Mouse (Mus musculus) urinary bladder, adult 2 months (tissue): ENCODE data around the gene Vmn1r167. TPM values are rescaled to one million over a fixed set of nuclear protein-coding genes. Genes with fewer than 3 reads are reported as not detected.
"Not testable (repeated sequence)": the region's sequence is repeated elsewhere in the genome, so short reads cannot be mapped to it uniquely, and the experiment has no call there.

Source experiments
- DNase-seq: peaks from one replicate; pipeline ENCODE4 v3.0.0; 2022; ENCODE audit warnings: low spot score
- polyA plus RNA-seq: library from polyadenylated mRNA; depleted of rRNA; stranded (reverse); fragments of >200 nt; gene quantifications from 2 replicates; pipeline ENCODE4 v1.2.3, GENCODE M21; 2012; rRNA removed

The Vmn1r167 gene
- polyA plus RNA-seq, result not detected in 2 replicates

DNA sequence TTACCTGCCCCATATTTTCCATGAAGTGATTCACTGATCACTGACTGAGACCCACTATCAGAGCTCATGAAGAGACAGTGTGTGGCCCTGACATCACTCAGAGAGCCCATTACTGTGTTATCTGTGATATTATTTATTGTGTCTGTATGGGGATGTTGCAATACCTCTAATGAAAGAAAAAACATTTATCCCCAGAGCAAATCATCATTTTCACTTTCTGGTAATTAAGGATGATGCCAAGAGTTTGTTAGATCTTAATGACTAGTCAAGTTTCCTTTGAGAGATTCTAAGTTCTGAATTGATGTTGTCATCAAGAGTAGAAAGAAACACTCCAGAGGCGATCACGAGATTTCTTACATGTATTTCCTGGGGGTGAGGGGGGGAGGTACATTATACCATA lies at the start of gene Vmn1r167:
Vmn1r167 (minus strand) TSS at position 101 of the 400 bp plus-strand sequence.
- DNase-seq, result not testable (repeated sequence)

DNA sequence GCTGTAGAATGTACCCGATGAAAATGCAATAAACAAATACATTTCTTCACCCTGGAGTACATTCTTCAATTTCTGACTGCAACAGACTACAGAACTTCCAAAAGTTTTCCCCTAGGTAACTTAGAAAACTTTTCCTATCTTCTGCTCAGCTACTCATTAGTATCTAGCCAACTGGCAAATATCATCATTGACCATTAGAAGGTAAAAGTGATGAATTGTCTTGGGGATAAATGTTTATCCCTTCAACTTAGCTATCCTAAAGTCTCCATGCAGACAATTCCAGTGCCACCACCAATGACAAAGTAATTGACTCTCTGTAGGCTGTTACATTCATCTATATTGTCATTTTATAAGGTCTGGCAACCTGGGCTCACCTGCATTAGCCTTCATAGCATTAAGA lies 32.4 kb upstream of the Vmn1r167 start, which contains the start of gene Vmn1r168:
Vmn1r168 (plus strand) TSS at position 301 of the 400 bp plus-strand sequence.
- not testable (repeated sequence) for DNase-seq

DNA sequence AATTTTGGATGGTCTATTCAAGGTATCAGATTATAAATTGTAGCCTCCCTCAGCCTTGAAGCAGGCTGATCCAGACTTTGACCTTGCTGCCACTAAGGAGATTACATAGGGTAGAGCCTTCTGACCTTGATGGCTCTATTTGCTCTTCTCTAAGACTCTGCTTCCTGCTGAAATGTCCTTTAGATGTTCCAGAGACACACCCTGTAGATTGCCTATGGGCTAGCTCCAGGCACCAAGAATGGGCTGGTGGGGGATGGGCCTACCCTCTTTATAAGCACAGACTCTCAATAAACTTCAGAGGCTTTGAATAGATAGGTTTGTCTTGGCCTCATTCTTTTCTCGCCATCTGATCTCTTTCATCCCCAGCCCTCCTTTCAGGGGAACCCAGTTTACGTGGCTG lies 34.1 kb downstream of the Vmn1r167 start:
- not testable (repeated sequence) for DNase-seq

GRCm38 (mm10) chr7:23470832-23471231 lies 36.2 kb downstream of the Vmn1r167 start:
- DNase-seq, result not testable (repeated sequence)

DNA sequence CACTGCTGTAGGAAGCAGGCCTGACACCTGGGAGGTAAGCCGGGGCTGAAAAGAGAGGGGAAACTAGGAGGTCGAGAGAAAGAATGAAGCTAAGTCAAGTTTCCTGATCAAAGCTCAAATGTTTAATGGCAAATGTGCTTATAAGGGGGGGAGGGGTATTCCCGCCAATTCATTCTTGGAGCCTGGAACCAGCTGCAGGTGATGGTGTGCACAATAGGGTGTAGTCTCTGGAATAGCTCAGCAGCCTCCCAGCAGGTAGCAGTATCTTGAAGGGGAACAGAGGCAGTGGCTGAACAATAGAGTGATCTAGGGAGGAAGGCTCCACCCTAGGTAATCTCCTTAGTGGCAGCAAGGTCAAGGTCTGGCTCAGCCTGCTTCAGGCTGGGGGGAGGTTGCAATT lies 36.8 kb downstream of the Vmn1r167 start:
- not testable (repeated sequence) for DNase-seq

Other genes starting within 250 kb of the Vmn1r167 start
- gene Gm6902, start 228.3 kb downstream of the Vmn1r167 start, polyA plus RNA-seq, result not detected in 2 replicates
- not detected in 2 replicates for gene Nlrp4e, start 206.0 kb downstream of the Vmn1r167 start, polyA plus RNA-seq
- 0.03 TPM in 1 of 2 replicates, not detected in the other for gene Nlrp5, start 121.3 kb downstream of the Vmn1r167 start, polyA plus RNA-seq
- not detected in 2 replicates for gene Vmn1r168, start 32.5 kb upstream of the Vmn1r167 start, polyA plus RNA-seq
- gene Vmn1r169, start 68.3 kb upstream of the Vmn1r167 start, polyA plus RNA-seq, result not detected in 2 replicates
- not detected in 2 replicates for gene Vmn1r170, start 99.0 kb upstream of the Vmn1r167 start, polyA plus RNA-seq
- not detected in 2 replicates for gene Vmn1r171, start 123.5 kb upstream of the Vmn1r167 start, polyA plus RNA-seq
- gene Vmn1r172, start 151.1 kb upstream of the Vmn1r167 start, polyA plus RNA-seq, result not detected in 2 replicates
- not detected in 2 replicates for gene Vmn1r173, start 193.5 kb upstream of the Vmn1r167 start, polyA plus RNA-seq
- gene Vmn1r174, start 245.1 kb upstream of the Vmn1r167 start, polyA plus RNA-seq, result not detected in 2 replicates